Mouse (Mus musculus): ENCODE results near the gene Zfp511.

DNA sequence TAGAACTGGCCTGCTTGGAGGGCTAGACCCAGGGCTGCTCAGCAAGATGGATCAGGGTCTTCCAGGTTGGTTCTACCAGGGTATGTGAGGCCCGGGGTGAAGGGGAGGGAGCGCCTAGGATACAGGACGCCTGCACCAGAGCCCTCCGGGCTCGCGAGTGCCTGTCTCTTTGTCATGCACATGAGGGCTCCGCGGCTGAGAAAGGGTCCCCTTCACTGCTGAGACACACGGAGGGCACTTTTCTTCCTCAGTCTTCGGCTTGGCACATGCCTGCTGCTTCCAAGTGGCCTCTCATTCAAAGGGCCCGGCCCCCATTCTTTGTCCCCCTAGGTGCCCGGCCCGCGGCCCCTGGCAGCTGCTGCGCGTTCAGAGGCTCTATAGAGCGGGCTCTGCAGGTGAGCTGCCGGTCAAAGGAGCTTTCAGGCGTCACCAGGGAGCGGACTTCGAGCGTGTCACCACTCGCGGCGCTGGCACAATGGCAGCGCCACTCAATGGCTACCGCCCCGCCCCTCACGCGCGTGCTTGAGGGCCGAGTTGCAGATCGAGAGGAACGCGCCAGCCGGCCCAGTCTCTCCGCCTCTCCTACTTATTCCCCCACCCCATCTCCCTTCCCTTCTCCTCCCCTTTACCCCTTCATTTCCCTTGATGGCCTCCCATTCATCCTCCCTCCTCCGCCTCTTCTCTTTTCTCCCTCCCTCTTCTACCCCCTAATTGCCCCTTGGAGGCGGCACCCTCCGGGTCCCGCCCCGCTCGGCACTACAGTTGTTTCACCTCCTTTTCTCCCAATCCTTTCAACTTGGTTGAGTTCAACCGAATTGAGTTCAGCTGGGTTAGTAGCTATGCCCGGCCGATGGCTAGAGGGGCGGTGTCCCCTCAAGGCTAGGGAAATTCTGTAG is 25.0 kb downstream of the Zfp511 start:
- TF ChIP-seq CTCF (IDR thresholded peaks at IDR 0.05; ENCODE audit: extremely low read depth, insufficient read depth, insufficient read length, insufficient replicate concordance) (no peak), POLR2A (IDR thresholded peaks at IDR 0.05; ENCODE audit: low read depth, low read length) (no peak)
